Mouse (Mus musculus): Measurements from ENCODE around the gene Acot8. TPM values are rescaled to one million over a fixed set of nuclear protein-coding genes. Genes with fewer than 3 reads are reported as not detected.

The Acot8 gene
- polyA plus RNA-seq, 1 experiment from 2014 or later: 18.9 TPM

DNA sequence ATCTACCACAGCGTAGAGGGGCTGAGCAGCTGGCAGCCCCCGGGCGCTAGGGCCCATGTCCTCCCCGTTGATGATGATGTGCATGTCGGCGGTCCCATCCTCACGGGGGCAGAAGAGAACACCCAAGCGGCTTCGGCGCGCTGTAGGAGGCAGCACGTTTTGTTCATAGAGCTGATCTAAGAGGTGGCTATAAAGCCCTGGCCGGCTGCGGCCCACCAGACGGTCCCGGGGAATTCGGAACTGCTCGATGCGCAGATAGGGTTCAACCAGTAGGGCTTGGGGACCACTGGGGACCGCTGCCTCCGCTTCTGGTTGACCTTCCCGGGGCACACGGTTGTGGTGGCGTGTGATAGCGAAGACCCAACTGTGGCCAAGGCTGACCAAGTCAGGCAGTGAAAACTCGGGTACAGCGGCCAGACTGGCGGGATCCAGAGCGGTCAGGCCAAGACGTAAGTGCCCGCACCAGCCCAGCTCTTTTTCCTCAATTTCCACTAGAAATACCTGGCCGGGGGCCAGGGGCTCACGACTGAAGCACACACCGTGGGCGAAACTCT, 28.1 kb upstream of the Acot8 start, which contains the start of gene Ctsa:
Ctsa (plus strand) TSS at position 126 of the 554 bp plus-strand sequence.
- peak within 1 kb of the TSS; percentile 51 for H3K9ac ChIP-seq (replicated peaks; ENCODE audit: low read depth)
- peak within 1 kb of the TSS; percentile 83 for H3K4me2 ChIP-seq (replicated peaks; ENCODE audit: low read depth, low read length)
- peak; percentile 82 for DNase-seq (ENCODE audit: low spot score)
- peak; percentile 83 for TF ChIP-seq CTCF (IDR thresholded peaks at IDR 0.05)
- no peak for TF ChIP-seq EP300 (IDR thresholded peaks at IDR 0.05)
- WGBS: under 1% methylated on average over 35 of the region's 35 CpGs
- ATAC-seq: peak; percentile 76
- H3K36me3 ChIP-seq (ENCODE audit: insufficient read depth, low read length): peaks cover under 1% of the 10 kb centered on the region; the same call in 1 of the 2 replicates
- H3K27ac ChIP-seq (ENCODE audit: low read length): peak within 1 kb of the TSS; percentile 89
- no peaks in the 10 kb centered on the region for H3K9me3 ChIP-seq (ENCODE audit: low read length)
- H3K27me3 ChIP-seq (replicated peaks; ENCODE audit: insufficient read depth, low read length): no peaks in the 10 kb centered on the region
- peak within 1 kb of the TSS; percentile 55 for H3K4me3 ChIP-seq (ENCODE audit: low read depth, low read length)
- H3K4me1 ChIP-seq (ENCODE audit: insufficient read depth, low read depth, low read length): peaks cover 12% of the 10 kb centered on the region

DNA sequence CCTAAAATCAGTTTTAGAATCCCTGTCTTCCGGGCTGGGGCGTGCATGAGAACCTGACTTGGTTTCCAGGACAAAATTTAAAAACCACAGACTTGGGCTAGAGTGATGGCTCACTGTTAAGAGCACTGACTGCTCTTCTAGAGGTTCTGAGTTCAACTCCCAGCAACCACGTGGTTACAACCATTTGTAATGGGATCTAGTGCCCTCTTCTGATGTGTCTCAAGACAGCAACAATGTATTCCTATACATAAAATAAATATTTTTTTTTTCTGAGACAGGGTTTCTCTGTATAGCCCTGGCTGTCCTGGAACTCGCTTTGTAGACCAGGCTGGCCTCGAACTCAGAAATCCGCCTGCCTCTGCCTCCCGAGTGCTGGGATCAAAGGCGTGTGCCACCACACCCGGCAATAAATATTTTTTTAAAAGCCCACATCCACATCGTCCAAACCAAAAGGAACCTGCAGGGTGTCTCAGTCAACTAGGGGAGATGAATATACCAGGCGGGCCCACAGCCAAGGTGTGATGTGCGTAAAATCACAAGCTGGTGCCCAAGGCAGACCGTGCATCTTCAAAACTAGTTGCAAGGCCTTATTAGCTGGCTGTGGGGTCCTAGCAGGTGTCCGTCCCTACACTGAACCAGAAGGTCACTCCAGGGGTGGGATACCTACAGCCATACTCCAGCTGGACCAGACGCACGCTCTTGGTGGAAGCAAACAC, 27.5 kb upstream of the Acot8 start:
- no peak for DNase-seq (ENCODE audit: low spot score)
- Histone ChIP-seq H3K27ac (ENCODE audit: low read length) (no peak overlapping the region), H3K4me2 (replicated peaks; ENCODE audit: low read depth, low read length) (peak overlapping the region; percentile 83), H3K9me3 (ENCODE audit: low read length) (no peaks in the 10 kb centered on the region), H3K9ac (replicated peaks; ENCODE audit: low read depth) (peak overlapping the region; percentile 51; the same call in 1 of the 2 replicates), H3K27me3 (replicated peaks; ENCODE audit: insufficient read depth, low read length) (no peaks in the 10 kb centered on the region), H3K4me3 (ENCODE audit: low read depth, low read length) (peak overlapping the region; percentile 55), H3K4me1 (ENCODE audit: insufficient read depth, low read depth, low read length) (peaks cover 12% of the 10 kb centered on the region), H3K36me3 (ENCODE audit: insufficient read depth, low read length) (no peaks in the 10 kb centered on the region; the same call in 1 of the 2 replicates)
- WGBS: 62% methylated on average over 16 of the region's 16 CpGs
- ATAC-seq: no peak
- no peak for TF ChIP-seq EP300 (IDR thresholded peaks at IDR 0.05)
- no peak for TF ChIP-seq CTCF (IDR thresholded peaks at IDR 0.05)

DNA sequence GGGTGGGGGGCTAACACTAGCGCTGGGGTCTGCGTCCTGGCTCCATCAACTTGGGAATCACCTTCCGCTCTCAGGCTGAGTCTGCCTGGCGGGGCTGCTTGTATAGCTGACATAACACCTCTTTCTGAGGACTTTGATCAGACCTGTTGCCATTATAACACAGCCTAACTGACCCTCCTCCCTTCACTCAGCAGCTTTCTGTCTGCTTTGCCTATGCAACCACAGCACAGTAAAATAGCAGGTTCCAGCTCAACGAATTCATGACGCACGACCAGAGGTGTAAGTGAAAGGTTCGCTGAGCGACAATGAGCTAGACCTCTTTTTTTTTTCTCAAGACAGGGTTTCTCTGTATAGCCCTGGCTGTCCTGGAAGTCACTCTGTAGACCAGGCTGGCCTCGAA, 26.3 kb upstream of the Acot8 start:
- peaks cover 4% of the 10 kb centered on the region; the same call in 1 of the 2 replicates for H3K36me3 ChIP-seq (ENCODE audit: insufficient read depth, low read length)
- no peaks in the 10 kb centered on the region for H3K9me3 ChIP-seq (ENCODE audit: low read length)
- no peak overlapping the region for H3K9ac ChIP-seq (replicated peaks; ENCODE audit: low read depth)
- no peak overlapping the region for H3K27ac ChIP-seq (ENCODE audit: low read length)
- H3K4me2 ChIP-seq (replicated peaks; ENCODE audit: low read depth, low read length): no peak overlapping the region
- H3K27me3 ChIP-seq (replicated peaks; ENCODE audit: insufficient read depth, low read length): no peaks in the 10 kb centered on the region
- no peak overlapping the region for H3K4me3 ChIP-seq (ENCODE audit: low read depth, low read length)
- no peak for TF ChIP-seq EP300 (IDR thresholded peaks at IDR 0.05)
- TF ChIP-seq CTCF (IDR thresholded peaks at IDR 0.05): no peak
- ATAC-seq (no peak), DNase-seq (ENCODE audit: low spot score) (no peak)
- 84% methylated on average over 10 of the region's 10 CpGs for WGBS
- peaks cover 12% of the 10 kb centered on the region for H3K4me1 ChIP-seq (ENCODE audit: insufficient read depth, low read depth, low read length)

DNA sequence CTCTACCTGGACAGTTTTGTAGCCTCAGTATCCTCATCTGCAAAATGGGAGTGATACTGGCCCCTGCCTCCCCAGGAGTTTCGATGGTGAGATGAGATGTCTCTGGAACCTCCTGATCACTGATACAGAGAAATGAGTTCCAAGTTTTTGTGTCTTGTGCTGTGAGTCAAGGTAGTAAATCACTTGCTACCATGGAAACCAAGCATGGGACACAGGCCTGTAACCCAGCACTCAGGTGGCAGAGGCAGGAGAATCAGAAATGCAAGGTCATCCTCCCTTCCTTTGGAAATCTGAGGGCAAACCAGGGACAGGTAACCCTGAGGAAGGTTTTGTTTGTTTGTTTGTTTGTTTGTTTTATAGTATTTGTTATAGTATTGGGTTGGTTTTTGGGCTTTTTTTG, 24.4 kb upstream of the Acot8 start:
- Histone ChIP-seq H3K27ac (ENCODE audit: low read length) (no peak overlapping the region), H3K4me3 (ENCODE audit: low read depth, low read length) (no peak overlapping the region), H3K4me1 (ENCODE audit: insufficient read depth, low read depth, low read length) (peaks cover 2% of the 10 kb centered on the region), H3K36me3 (ENCODE audit: insufficient read depth, low read length) (peaks cover 12% of the 10 kb centered on the region), H3K9me3 (ENCODE audit: low read length) (no peaks in the 10 kb centered on the region), H3K4me2 (replicated peaks; ENCODE audit: low read depth, low read length) (no peak overlapping the region), H3K9ac (replicated peaks; ENCODE audit: low read depth) (no peak overlapping the region), H3K27me3 (replicated peaks; ENCODE audit: insufficient read depth, low read length) (no peaks in the 10 kb centered on the region)
- no peak for DNase-seq (ENCODE audit: low spot score)
- WGBS: 96% methylated on average over 1 of the region's 1 CpGs
- ATAC-seq: no peak
- no peak for TF ChIP-seq CTCF (IDR thresholded peaks at IDR 0.05)
- TF ChIP-seq EP300 (IDR thresholded peaks at IDR 0.05): no peak

DNA sequence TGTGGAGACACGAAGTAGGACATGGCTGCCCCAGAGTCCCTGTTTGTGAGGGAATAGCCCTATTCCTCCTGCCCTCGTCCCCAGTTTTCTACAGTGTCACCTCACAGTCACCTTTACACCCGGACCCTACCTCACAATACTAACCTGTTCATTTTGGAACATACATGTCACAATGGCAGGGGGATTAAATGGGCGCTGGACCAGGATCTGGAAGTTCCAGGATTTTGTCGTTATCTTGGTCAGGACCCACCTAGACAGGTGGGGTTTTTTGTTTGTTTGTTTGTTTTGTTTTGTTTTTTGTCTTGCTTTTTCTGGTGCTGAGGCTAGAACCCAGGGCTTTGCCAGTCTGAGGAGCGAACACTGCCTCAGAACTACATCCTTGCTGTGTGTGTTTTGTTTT, 23.8 kb upstream of the Acot8 start, which contains the start of gene Spata25:
Spata25 (minus strand) TSS at position 101 of the 400 bp plus-strand sequence.
- Histone ChIP-seq H3K27me3 (replicated peaks; ENCODE audit: insufficient read depth, low read length) (no peaks in the 10 kb centered on the region), H3K27ac (ENCODE audit: low read length) (no peak within 1 kb of the TSS), H3K4me2 (replicated peaks; ENCODE audit: low read depth, low read length) (no peak within 1 kb of the TSS), H3K9ac (replicated peaks; ENCODE audit: low read depth) (no peak within 1 kb of the TSS), H3K4me1 (ENCODE audit: insufficient read depth, low read depth, low read length) (no peaks in the 10 kb centered on the region; the same call in 1 of the 2 replicates), H3K36me3 (ENCODE audit: insufficient read depth, low read length) (peaks cover 12% of the 10 kb centered on the region), H3K9me3 (ENCODE audit: low read length) (no peaks in the 10 kb centered on the region), H3K4me3 (ENCODE audit: low read depth, low read length) (no peak within 1 kb of the TSS)
- no peak for DNase-seq (ENCODE audit: low spot score)
- no peak for ATAC-seq
- WGBS: 86% methylated on average over 6 of the region's 6 CpGs
- TF ChIP-seq CTCF (IDR thresholded peaks at IDR 0.05) (no peak), EP300 (IDR thresholded peaks at IDR 0.05) (no peak)

DNA sequence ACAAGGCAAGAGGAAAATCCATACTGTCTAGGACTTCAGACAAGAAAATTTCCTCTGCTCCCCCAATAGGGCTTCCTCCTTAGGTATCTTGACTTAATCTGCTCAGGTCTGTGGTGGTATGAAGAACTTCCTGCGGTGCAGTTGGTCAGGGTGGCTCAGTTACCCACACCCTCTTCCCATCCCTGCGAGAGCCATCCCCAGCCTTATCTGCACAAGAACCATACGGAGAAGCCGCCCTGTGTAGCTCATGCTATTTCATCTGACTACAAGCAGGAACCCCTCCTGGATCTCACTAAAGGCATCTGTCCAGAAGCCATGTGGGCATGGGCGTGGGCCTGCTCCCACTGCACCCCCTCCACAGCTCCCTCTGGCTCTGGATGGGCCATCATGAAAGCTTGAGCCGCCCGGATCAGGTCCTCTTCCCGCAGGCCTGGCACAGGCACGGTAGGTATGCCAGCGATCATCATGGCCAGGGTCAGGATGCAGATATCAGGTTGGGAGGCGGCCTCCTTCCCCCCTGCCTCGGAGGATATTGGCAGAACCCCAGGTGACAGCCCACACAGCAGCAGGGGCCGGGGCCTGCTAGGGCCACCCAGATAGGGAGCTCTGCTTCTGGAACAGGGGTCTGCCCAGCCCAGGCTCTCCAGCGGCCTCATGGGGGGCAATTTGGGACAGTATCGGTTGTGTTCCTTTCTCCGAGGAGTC, 22.6 kb upstream of the Acot8 start:
- no peak overlapping the region for H3K4me3 ChIP-seq (ENCODE audit: low read depth, low read length)
- DNase-seq (ENCODE audit: low spot score) (no peak), ATAC-seq (no peak)
- H3K4me1 ChIP-seq (ENCODE audit: insufficient read depth, low read depth, low read length): no peaks in the 10 kb centered on the region; the same call in 1 of the 2 replicates
- H3K9ac ChIP-seq (replicated peaks; ENCODE audit: low read depth): no peak overlapping the region
- TF ChIP-seq EP300 (IDR thresholded peaks at IDR 0.05) (no peak), CTCF (IDR thresholded peaks at IDR 0.05) (no peak)
- H3K4me2 ChIP-seq (replicated peaks; ENCODE audit: low read depth, low read length): no peak overlapping the region
- peaks cover 12% of the 10 kb centered on the region for H3K36me3 ChIP-seq (ENCODE audit: insufficient read depth, low read length)
- no peaks in the 10 kb centered on the region for H3K9me3 ChIP-seq (ENCODE audit: low read length)
- no peaks in the 10 kb centered on the region for H3K27me3 ChIP-seq (replicated peaks; ENCODE audit: insufficient read depth, low read length)
- H3K27ac ChIP-seq (ENCODE audit: low read length): no peak overlapping the region
- WGBS: 90% methylated on average over 15 of the region's 16 CpGs

Data from lung, postnatal 0 days (tissue).